Mouse (Mus musculus) midbrain, embryonic 12.5 days (tissue): ENCODE measurements around the gene 5730480H06Rik. TPM values are rescaled to one million over a fixed set of nuclear protein-coding genes. Genes with fewer than 3 reads are reported as not detected.

ENCODE experiments used
- ATAC-seq: fragments of 200-750 bp; cut with Nextera tagmentation; 2 replicates; pipeline ENCODE4 v1.8.0; 2017; ENCODE audit warnings: low read depth, moderate TSS enrichment, moderate library complexity; ENCODE audit not compliant: low FRiP score
- H3K27ac ChIP-seq: fragments of 300-500 bp; sonication (generic); replicated peaks from 2 replicates; pipeline ENCODE4 v1.5.1; 2016; ENCODE audit warnings: mild to moderate bottlenecking
- H3K27me3 ChIP-seq: fragments of 300-500 bp; sonication (generic); 2 replicates; pipeline ENCODE4 v1.6.1; 2016; ENCODE audit warnings: mild to moderate bottlenecking
- H3K36me3 ChIP-seq: fragments of 300-500 bp; sonication (generic); 2 replicates; pipeline ENCODE4 v1.6.1; 2016
- H3K4me1 ChIP-seq: fragments of 300-500 bp; sonication (generic); 2 replicates; pipeline ENCODE4 v1.6.1; 2016
- H3K4me2 ChIP-seq: fragments of 300-500 bp; sonication (generic); replicated peaks from 2 replicates; pipeline ENCODE4 v1.6.1; 2016; ENCODE audit warnings: mild to moderate bottlenecking, moderate library complexity
- H3K4me3 ChIP-seq: fragments of 300-500 bp; sonication (generic); 2 replicates; pipeline ENCODE4 v1.5.1; 2016; ENCODE audit warnings: mild to moderate bottlenecking
- H3K9ac ChIP-seq: fragments of 300-500 bp; sonication (generic); replicated peaks from 2 replicates; pipeline ENCODE4 v1.6.1; 2016; ENCODE audit warnings: mild to moderate bottlenecking, moderate library complexity
- H3K9me3 ChIP-seq: fragments of 300-500 bp; sonication (generic); 2 replicates; pipeline ENCODE4 v1.6.1; 2016; ENCODE audit warnings: mild to moderate bottlenecking
- WGBS: fragments of 180-500 bp; shearing (Covaris S2); methylation state at CpG from one replicate; pipeline ENCODE4 v1.1.7; 2016; 5-methylcytosine and 5-hydroxymethylcytosine counted together
- polyA plus RNA-seq: library from polyadenylated mRNA; unstranded; fragments of >200 nt; fragmentation: Nextera tagmentation; extraction: Ambion mirVana; gene quantifications from 2 replicates; pipeline ENCODE4 v1.2.1, GENCODE M21; 2016

The 5730480H06Rik gene
- polyA plus RNA-seq, 1 experiment from 2014 or later = 27.6 TPM

DNA sequence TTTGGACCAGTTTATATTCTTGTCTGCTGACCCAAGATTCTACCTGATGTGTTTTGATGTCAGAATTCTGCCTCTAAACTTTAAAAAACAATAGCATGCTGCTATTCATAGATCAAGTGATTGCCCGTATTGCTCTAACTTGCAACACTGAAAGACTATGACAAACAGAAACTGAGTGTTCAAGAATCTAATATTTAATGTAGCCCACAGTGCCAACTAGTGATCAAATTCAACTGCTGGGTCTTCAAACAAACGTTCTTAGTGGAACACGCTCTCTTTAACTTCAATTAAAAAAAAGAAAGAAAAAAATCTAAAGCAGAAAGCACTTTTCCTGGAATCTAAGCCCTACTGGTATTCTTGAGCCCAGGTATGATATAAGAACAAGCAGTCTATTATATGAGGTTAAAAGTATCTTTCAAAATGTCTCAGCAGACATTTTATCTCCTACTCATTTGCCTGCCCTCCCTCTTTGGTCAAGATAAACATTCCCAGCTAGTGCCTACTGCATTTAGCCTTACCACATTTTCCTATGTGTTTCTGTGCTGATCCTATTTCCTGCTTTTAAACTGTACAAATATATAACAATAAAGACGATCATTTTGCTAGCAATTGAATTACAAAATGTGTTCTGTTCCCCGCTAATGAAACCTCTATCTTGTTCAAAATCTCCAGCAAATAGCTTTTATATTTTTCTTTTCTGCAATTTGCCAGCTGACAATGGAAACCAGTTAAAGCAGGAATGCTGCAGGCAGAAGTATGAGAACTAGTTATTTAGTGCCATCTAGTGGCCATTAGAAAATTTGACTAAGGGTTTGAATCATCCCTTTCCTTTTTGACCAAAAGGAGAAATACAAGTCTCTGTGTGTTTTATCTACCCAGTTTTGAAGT, 17.6 kb downstream of the 5730480H06Rik start:
- ATAC-seq = peak; percentile 80
- no peaks in the 10 kb centered on the region for H3K4me1 ChIP-seq
- no peak overlapping the region for H3K4me3 ChIP-seq
- no peak overlapping the region for H3K9ac ChIP-seq
- WGBS = 50% methylated on average over 5 of the region's 5 CpGs
- no peaks in the 10 kb centered on the region for H3K9me3 ChIP-seq
- H3K27me3 ChIP-seq = peaks cover 38% of the 10 kb centered on the region
- H3K36me3 ChIP-seq = no peaks in the 10 kb centered on the region
- H3K4me2 ChIP-seq = no peak overlapping the region
- no peak overlapping the region for H3K27ac ChIP-seq

DNA sequence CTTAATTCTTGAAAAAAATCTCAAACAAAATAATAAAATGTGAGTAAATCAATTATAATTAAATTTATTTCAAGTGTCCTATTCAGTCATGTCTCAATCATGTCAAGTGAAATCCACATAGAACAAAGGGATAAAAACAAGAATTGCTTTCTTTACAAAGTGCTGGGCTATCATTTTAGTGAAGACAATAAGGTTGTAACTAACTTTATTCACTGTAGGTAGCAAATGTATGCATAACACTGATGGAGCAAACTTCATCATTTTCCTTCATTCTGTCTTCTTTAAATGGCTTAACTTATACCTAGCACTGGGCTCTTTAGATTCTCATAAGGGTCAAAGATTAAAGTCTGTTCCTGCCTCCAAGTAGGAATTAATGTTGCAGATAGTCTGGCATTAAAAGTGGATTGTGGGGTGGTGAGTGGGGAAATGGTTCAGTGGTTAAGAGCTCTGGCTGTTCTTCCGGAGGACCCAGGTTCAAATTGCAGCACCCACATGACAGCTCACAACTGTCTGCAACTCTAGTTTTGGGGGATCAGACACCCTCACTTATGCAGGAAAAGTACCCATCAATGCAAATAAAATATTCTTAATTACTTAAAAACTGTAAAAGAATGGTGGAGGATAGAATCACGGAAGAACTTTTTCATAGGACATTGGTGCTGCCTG, 18.4 kb downstream of the 5730480H06Rik start:
- peak; percentile 20; the same call in 1 of the 2 replicates for ATAC-seq
- no peak overlapping the region for H3K27ac ChIP-seq
- no peak overlapping the region for H3K4me3 ChIP-seq
- no peaks in the 10 kb centered on the region for H3K9me3 ChIP-seq
- H3K36me3 ChIP-seq = no peaks in the 10 kb centered on the region
- no peaks in the 10 kb centered on the region for H3K4me1 ChIP-seq
- H3K27me3 ChIP-seq = peaks cover 34% of the 10 kb centered on the region
- WGBS = 86% methylated on average over 2 of the region's 2 CpGs
- no peak overlapping the region for H3K9ac ChIP-seq
- H3K4me2 ChIP-seq = no peak overlapping the region

DNA sequence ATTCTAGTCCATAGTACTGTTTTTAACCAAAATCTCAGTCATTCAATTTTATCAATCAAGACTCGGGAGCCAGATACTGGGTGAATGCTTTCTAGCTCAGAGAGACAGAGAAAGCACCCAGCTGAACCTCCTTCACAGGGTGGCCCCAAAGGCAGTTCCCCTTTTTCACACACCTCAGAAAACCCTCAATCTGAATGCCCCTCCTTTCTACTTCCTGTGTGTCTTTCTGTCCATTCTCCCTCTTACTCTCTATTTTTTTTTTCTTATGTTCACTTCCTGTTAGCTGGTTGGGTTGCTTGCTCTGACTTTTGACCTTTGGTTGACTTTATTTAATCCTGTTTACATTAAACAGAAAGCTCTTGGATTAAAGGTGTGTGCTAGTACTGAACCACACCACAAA, 21.6 kb downstream of the 5730480H06Rik start:
- Histone ChIP-seq H3K4me3 (no peak overlapping the region), H3K9me3 (no peaks in the 10 kb centered on the region), H3K9ac (no peak overlapping the region), H3K36me3 (no peaks in the 10 kb centered on the region), H3K4me1 (no peaks in the 10 kb centered on the region), H3K27ac (no peak overlapping the region), H3K27me3 (peaks cover 18% of the 10 kb centered on the region), H3K4me2 (no peak overlapping the region)
- ATAC-seq = no peak
- WGBS = 96% methylated on average over 1 of the region's 1 CpGs

DNA sequence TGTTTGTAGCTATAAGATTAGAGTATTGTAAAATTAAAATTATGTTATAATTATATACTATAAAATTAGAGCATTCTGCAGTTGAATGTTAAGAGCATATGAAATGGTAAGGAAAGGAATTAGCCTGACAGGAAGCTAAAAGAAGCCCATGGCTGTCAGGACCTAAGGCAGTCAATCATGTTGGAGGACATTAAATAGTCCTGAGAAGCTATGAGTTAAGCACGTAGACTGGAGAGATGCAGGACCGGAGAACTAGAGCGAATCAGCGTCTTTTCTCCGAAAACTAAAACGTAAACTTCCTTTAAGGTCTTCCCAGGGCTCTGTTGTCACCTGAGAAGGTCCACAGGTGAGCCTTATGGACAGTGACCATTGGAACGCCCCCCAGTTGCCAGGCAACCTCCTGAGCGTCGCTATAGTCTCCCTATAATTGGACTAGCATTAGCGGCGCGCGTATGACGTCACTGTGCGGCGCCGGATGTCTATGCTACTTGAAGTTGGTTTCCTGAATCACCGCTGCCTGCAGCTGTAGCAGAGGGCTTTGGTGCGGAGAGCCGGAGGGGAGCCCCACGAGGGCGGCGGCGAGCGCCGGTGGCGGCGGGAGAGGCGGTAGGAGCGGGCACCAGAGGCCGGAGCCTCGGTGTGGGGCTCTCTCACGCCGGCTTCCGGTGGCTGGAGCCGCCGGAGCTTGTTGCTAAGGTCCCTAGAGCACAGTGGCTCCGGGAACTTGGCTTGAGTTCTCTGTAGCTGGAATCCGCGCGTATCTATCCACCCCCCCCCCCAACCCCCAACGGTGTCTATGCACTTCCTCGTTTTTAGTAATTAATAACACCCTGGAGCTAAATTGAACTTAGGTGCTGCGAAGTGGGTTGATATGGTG, 44.4 kb downstream of the 5730480H06Rik start:
- WGBS = 1% methylated on average over 44 of the region's 44 CpGs
- peaks cover 10% of the 10 kb centered on the region for H3K4me1 ChIP-seq
- H3K4me2 ChIP-seq = peak overlapping the region; percentile 65
- ATAC-seq = peak; percentile 100
- no peaks in the 10 kb centered on the region for H3K9me3 ChIP-seq
- H3K4me3 ChIP-seq = peak overlapping the region; percentile 87
- peak overlapping the region; percentile 78 for H3K9ac ChIP-seq
- H3K27ac ChIP-seq = peak overlapping the region; percentile 73
- peaks cover 17% of the 10 kb centered on the region for H3K36me3 ChIP-seq
- H3K27me3 ChIP-seq = peaks cover 7% of the 10 kb centered on the region; the same call in 1 of the 2 replicates

DNA sequence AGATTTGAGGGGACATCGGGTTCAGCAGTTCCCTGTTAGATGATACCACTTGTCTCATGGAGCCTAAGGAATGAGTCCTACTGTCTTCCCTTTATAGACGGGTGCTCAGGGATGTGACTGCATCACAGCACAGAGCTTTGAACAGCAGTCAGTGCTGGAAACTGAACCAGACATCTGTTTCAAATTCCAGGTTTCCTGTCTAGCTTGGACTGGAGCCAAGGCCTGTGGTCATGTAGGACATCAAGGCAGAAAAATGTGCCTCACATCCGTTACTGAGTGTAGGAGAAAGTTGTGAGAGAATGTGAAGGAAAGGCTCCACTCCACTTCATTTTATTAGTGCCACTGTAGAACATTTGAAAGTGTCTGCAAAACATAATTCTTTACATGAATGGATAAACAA, 74.7 kb downstream of the 5730480H06Rik start:
- Histone ChIP-seq H3K4me3 (no peak overlapping the region), H3K36me3 (0 out of 2 replicates have a peak, but pooled peaks cover 8% of the 10 kb centered on the region), H3K4me2 (no peak overlapping the region), H3K4me1 (no peaks in the 10 kb centered on the region), H3K9me3 (no peaks in the 10 kb centered on the region), H3K27me3 (no peaks in the 10 kb centered on the region), H3K27ac (no peak overlapping the region), H3K9ac (no peak overlapping the region)
- ATAC-seq = no peak
- WGBS = 77% methylated on average over 3 of the region's 3 CpGs

DNA sequence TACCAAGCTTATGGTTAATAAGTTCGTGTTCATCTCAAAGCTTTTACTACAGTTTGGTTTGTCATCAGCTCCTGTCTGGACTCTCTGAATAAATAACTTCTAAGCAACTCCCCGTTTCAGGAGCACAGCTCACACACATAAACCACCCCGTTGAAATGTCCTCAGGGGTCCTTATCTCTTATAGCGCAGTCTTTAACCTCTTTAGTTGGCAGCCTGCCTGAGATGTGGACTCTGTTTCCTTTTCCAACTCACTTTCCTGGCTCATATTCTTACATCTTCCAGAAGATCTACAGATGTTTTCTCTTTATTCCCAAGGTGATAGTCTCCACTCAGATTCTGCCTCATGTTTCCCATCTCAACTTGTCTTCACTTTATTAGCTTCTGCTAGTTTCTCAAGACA, 80.5 kb downstream of the 5730480H06Rik start:
- Histone ChIP-seq H3K36me3 (no peaks in the 10 kb centered on the region), H3K9ac (no peak overlapping the region), H3K4me2 (no peak overlapping the region), H3K4me1 (no peaks in the 10 kb centered on the region), H3K4me3 (no peak overlapping the region), H3K9me3 (no peaks in the 10 kb centered on the region), H3K27ac (no peak overlapping the region), H3K27me3 (no peaks in the 10 kb centered on the region)
- WGBS = 86% methylated on average over 4 of the region's 4 CpGs
- ATAC-seq = no peak

DNA sequence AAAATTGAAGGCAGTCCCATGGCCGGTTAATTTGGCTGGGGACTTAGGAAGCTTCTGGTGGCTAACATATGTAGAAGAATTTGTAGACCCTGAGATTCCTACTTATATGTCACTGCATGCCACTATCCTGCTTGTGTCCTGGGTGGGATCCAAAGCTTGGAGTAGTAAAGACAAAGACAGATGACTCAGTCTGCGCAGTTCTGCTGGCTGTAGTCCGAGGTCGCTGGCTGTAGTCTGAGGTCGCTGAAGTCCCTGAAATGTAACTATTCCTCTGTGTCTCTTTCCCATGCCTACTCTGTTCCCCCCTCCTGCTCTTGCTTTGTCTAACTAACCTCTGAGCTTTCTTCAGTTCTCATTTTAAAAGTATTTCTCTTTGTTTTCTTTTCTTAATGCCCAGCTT, 82.6 kb downstream of the 5730480H06Rik start:
- no peaks in the 10 kb centered on the region for H3K9me3 ChIP-seq
- no peak overlapping the region for H3K9ac ChIP-seq
- no peaks in the 10 kb centered on the region for H3K36me3 ChIP-seq
- H3K4me1 ChIP-seq = 0 out of 2 replicates have a peak, but pooled peaks cover 2% of the 10 kb centered on the region
- no peak overlapping the region for H3K4me2 ChIP-seq
- no peak overlapping the region for H3K4me3 ChIP-seq
- no peaks in the 10 kb centered on the region for H3K27me3 ChIP-seq
- no peak overlapping the region for H3K27ac ChIP-seq
- 64% methylated on average over 5 of the region's 5 CpGs for WGBS
- ATAC-seq = no peak

DNA sequence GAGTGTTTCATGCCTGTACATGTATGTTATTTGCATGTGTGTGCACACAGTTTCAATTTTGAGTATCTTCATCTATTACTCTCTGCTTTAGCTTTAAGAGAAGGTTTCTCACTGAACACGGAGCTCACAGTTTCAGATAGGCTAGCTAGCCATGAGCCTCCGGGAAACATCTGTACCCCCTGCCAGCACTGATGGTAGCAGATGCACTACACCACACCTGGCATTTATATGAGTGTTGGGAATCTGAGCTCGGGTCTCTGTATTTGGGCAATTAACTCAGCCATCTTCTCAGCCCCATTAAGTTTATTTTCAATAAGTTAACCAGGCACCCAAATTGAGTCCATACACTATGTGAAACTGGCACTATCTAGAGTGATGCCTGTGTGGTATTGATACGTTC, 83.7 kb downstream of the 5730480H06Rik start:
- no peak for ATAC-seq
- H3K36me3 ChIP-seq = no peaks in the 10 kb centered on the region
- no peak overlapping the region for H3K27ac ChIP-seq
- no peaks in the 10 kb centered on the region for H3K27me3 ChIP-seq
- no peak overlapping the region for H3K9ac ChIP-seq
- 0 out of 2 replicates have a peak, but pooled peaks cover 2% of the 10 kb centered on the region for H3K4me1 ChIP-seq
- WGBS = 82% methylated on average over 4 of the region's 4 CpGs
- H3K4me3 ChIP-seq = no peak overlapping the region
- H3K4me2 ChIP-seq = no peak overlapping the region
- no peaks in the 10 kb centered on the region for H3K9me3 ChIP-seq

DNA sequence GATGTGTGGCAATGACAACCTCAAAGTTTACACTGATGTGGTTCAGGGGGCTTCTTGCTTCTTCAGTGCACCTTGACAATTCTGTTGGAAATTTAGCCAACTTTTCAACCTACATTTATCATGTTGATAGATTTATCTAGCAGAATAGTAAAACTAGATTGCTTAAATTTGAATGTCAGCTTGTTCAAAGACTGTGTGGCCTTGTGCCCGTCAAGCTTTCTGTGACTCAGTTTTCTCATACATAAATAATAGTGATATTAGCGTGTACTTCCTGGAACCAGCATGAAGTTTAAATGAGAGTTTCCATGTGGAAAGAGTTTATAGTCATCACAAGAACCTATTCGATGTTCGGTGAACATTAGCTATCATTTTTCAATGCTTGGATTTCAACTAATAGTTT, 84.5 kb downstream of the 5730480H06Rik start:
- Histone ChIP-seq H3K27me3 (no peaks in the 10 kb centered on the region), H3K4me2 (no peak overlapping the region), H3K4me3 (no peak overlapping the region), H3K9ac (no peak overlapping the region), H3K4me1 (0 out of 2 replicates have a peak, but pooled peaks cover 2% of the 10 kb centered on the region), H3K36me3 (no peaks in the 10 kb centered on the region), H3K9me3 (no peaks in the 10 kb centered on the region), H3K27ac (no peak overlapping the region)
- ATAC-seq = no peak
- WGBS = 97% methylated on average over 4 of the region's 4 CpGs

DNA sequence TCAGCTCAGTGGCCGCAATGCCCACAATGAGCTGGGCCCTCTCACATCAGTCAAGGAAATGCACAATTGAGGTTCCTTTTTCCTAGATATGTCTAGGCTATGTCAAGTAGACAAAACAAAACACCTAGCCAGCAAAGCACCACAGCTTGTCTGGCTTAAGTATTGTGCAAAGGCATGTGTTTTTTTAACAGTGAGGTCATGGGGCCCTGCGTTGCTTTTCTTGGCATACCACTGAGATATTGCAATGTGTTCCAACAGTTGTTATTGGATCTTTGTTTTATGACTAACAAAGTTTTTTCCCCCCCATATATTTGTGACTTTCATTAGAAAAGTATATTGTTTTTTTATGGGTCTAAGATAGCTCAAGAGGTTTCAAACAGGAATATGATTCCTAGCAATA, 92.0 kb downstream of the 5730480H06Rik start:
- 88% methylated on average over 2 of the region's 2 CpGs for WGBS
- no peak for ATAC-seq

DNA sequence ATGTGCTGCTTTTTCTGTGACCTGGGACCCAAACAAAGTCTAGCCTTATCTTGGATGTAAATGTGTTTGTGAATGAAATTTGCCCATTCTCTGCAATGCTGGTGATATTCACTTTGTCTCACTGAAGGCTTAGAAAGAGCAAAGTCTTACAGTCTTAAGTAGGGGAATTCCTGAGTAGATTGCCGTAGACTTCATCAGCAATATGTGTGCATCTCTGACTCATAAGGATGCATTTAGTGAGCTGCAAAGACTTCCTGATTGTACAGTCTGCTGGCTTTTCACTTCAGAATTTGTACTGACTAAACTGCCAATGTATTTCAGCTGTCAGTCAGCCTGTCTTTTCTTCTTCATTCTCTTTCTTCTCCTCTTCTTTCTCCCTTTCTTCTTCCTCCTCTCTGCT, 94.2 kb downstream of the 5730480H06Rik start:
- no peaks in the 10 kb centered on the region for H3K4me1 ChIP-seq
- H3K4me2 ChIP-seq = no peak overlapping the region
- 75% methylated on average over 1 of the region's 1 CpGs for WGBS
- H3K9me3 ChIP-seq = no peaks in the 10 kb centered on the region
- no peak overlapping the region for H3K4me3 ChIP-seq
- no peak overlapping the region for H3K9ac ChIP-seq
- ATAC-seq = no peak
- no peaks in the 10 kb centered on the region for H3K36me3 ChIP-seq
- H3K27ac ChIP-seq = no peak overlapping the region
- H3K27me3 ChIP-seq = no peaks in the 10 kb centered on the region

More for the DNA sequence above, 92.0 kb downstream of the 5730480H06Rik start:
- H3K27me3 ChIP-seq = no peaks in the 10 kb centered on the region
- H3K27ac ChIP-seq = no peak overlapping the region
- no peaks in the 10 kb centered on the region for H3K36me3 ChIP-seq
- H3K4me3 ChIP-seq = no peak overlapping the region
- H3K9ac ChIP-seq = no peak overlapping the region
- no peak overlapping the region for H3K4me2 ChIP-seq
- H3K9me3 ChIP-seq = no peaks in the 10 kb centered on the region
- H3K4me1 ChIP-seq = 0 out of 2 replicates have a peak, but pooled peaks cover 2% of the 10 kb centered on the region
